Mouse (Mus musculus): ENCODE results near the gene Tmem121.

- no peak for TF ChIP-seq CTCF (IDR thresholded peaks at IDR 0.05)
- no peak for TF ChIP-seq EP300 (IDR thresholded peaks at IDR 0.05)
Measured at GRCm38 (mm10) chr12:113210586-113211378, 25.1 kb downstream of the Tmem121 start.
